Comparison of ENCODE assay signal across 18 mouse cellular contexts in the genomic region with DNA sequence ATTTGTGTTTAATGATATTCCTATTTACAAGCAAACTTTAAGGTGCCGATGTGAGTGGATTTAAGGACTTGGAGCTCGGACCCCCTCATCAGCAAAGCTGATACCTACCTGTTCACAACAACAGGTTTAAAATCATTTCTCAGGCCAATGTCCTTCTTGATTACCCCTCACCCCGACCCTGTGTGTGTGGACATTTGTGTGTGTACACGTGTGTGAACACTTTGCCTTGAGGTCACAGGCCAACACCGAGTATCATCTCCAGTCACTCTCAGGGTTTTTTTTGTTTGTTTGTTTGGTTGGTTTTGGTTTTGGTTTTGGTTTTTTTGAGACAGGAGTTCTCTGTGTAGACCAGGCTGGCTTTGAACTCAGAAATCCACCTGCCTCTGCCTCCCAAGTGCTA.
A peak's percentile ranks its signal among the peaks of the same experiment; 100 is the strongest.
DNase-seq lines count a peak whose midpoint lies in the region; ATAC-seq and TF ChIP-seq lines count a peak whose summit lies in the region.
"Had no signal": no experiment of that assay in that cellular context is flagged by ENCODE, and none has a peak within 500 bp of the region (broad histone marks: within the 10 kb centered on the region; RNA-seq: fewer than 3 reads in every experiment).

No protein-coding gene starts in this region.

- DNase-seq in intestine, embryonic 14.5 days (ENCODE audit: low spot score) = no peak
- no peak for DNase-seq in lung, embryonic 14.5 days
- DNase-seq in lung, adult 2 months = no peak
- DNase-seq in adrenal gland, adult 2 months = no peak
- no peak for DNase-seq in left cerebral cortex, postnatal 14 days (ENCODE audit: low spot score in 2 of 2)
- DNase-seq: adrenal gland, postnatal 36 days; cerebellum, adult 2 months; kidney, adult 11 months; layer of hippocampus, postnatal 36 days had no signal

- H3K4me3 ChIP-seq in intestine, embryonic 14.5 days (ENCODE audit: low read depth, low read length) = no peak overlapping the region
- H3K4me3 ChIP-seq in intestine, embryonic 16.5 days (ENCODE audit: low read length) = no peak overlapping the region
- H3K4me3 ChIP-seq in lung, embryonic 14.5 days (ENCODE audit: low read depth, low read length) = no peak overlapping the region
- H3K4me3 ChIP-seq in lung, adult 2 months (replicated peaks; ENCODE audit: extremely low read depth, low read depth, low read length) = no peak overlapping the region
- H3K4me3 ChIP-seq in embryonic facial prominence, embryonic 15.5 days (replicated peaks) = no peak overlapping the region
- H3K4me3 ChIP-seq: forebrain, embryonic 15.5 days; hindbrain, embryonic 12.5 days; midbrain, embryonic 13.5 days; myocyte; neural tube, embryonic 15.5 days had no signal

- H3K4me1 ChIP-seq in intestine, embryonic 14.5 days (replicated peaks; ENCODE audit: control insufficient read depth, insufficient read depth, low read length) = peaks cover 37% of the 10 kb centered on the region
- peaks cover 46% of the 10 kb centered on the region for H3K4me1 ChIP-seq in intestine, embryonic 16.5 days (ENCODE audit: control insufficient read depth, insufficient read depth, low read length)
- peaks cover 17% of the 10 kb centered on the region for H3K4me1 ChIP-seq in lung, embryonic 14.5 days (ENCODE audit: insufficient read depth)
- H3K4me1 ChIP-seq in lung, adult 2 months (ENCODE audit: control insufficient read depth, insufficient read depth, low read length) = peaks cover 8% of the 10 kb centered on the region; the same call in 1 of the 2 replicates
- H3K4me1 ChIP-seq in embryonic facial prominence, embryonic 15.5 days = peaks cover 36% of the 10 kb centered on the region

- intact Hi-C loops in left cerebral cortex, postnatal 14 days (cut with DNase I) = no loop called here

- H3K36me3 ChIP-seq in intestine, embryonic 14.5 days (ENCODE audit: control insufficient read depth, insufficient read depth, low read length) = no peaks in the 10 kb centered on the region
- no peaks in the 10 kb centered on the region for H3K36me3 ChIP-seq in intestine, embryonic 16.5 days (ENCODE audit: control insufficient read depth, insufficient read depth, low read length)
- H3K36me3 ChIP-seq in lung, embryonic 14.5 days (ENCODE audit: insufficient read depth) = no peaks in the 10 kb centered on the region
- H3K36me3 ChIP-seq in embryonic facial prominence, embryonic 15.5 days = no peaks in the 10 kb centered on the region
- H3K36me3 ChIP-seq: forebrain, embryonic 15.5 days; hindbrain, embryonic 12.5 days; midbrain, embryonic 13.5 days; neural tube, embryonic 15.5 days had no signal

- H3K27me3 ChIP-seq in intestine, embryonic 14.5 days (replicated peaks; ENCODE audit: control insufficient read depth, insufficient read depth, low read length) = no peaks in the 10 kb centered on the region
- H3K27me3 ChIP-seq in intestine, embryonic 16.5 days (replicated peaks; ENCODE audit: control insufficient read depth, insufficient read depth, low read length) = no peaks in the 10 kb centered on the region
- no peaks in the 10 kb centered on the region for H3K27me3 ChIP-seq in lung, embryonic 14.5 days (ENCODE audit: insufficient read depth, low read length)
- H3K27me3 ChIP-seq in embryonic facial prominence, embryonic 15.5 days = no peaks in the 10 kb centered on the region
- H3K27me3 ChIP-seq: forebrain, embryonic 15.5 days; hindbrain, embryonic 12.5 days; midbrain, embryonic 13.5 days; neural tube, embryonic 15.5 days; Patski had no signal

- no peaks in the 10 kb centered on the region for H3K9me3 ChIP-seq in intestine, embryonic 14.5 days (ENCODE audit: control insufficient read depth, low read length)
- no peaks in the 10 kb centered on the region for H3K9me3 ChIP-seq in intestine, embryonic 16.5 days (ENCODE audit: control insufficient read depth, low read length)
- H3K9me3 ChIP-seq in lung, embryonic 14.5 days (ENCODE audit: low read depth, low read length) = no peaks in the 10 kb centered on the region
- no peaks in the 10 kb centered on the region for H3K9me3 ChIP-seq in embryonic facial prominence, embryonic 15.5 days (replicated peaks)
- H3K9me3 ChIP-seq: hindbrain, embryonic 12.5 days; midbrain, embryonic 13.5 days; neural tube, embryonic 15.5 days had no signal

- 69% methylated on average over 5 of the region's 5 CpGs for WGBS in intestine, embryonic 14.5 days
- 75% methylated on average over 5 of the region's 5 CpGs for WGBS in intestine, embryonic 16.5 days
- 60% methylated on average over 5 of the region's 5 CpGs for WGBS in lung, embryonic 14.5 days
- WGBS in lung, adult 2 months = 81% methylated on average over 5 of the region's 5 CpGs
- 79% methylated on average over 5 of the region's 5 CpGs for WGBS in embryonic facial prominence, embryonic 15.5 days

- H3K4me2 ChIP-seq in intestine, embryonic 14.5 days (ENCODE audit: low read length) = no peak overlapping the region
- H3K4me2 ChIP-seq in intestine, embryonic 16.5 days (ENCODE audit: low read depth, low read length) = no peak overlapping the region
- H3K4me2 ChIP-seq in lung, embryonic 14.5 days = no peak overlapping the region
- H3K4me2 ChIP-seq in embryonic facial prominence, embryonic 15.5 days (replicated peaks) = no peak overlapping the region
- H3K4me2 ChIP-seq: forebrain, embryonic 15.5 days; hindbrain, embryonic 12.5 days; midbrain, embryonic 13.5 days had no signal

- H3K27ac ChIP-seq in intestine, embryonic 14.5 days (ENCODE audit: low read depth) = peak overlapping the region; percentile 97
- no peak overlapping the region for H3K27ac ChIP-seq in intestine, embryonic 16.5 days (ENCODE audit: low read length)
- H3K27ac ChIP-seq in lung, embryonic 14.5 days (ENCODE audit: low read depth) = peak overlapping the region; percentile 95; the same call in 1 of the 2 replicates
- peak overlapping the region; percentile 92 for H3K27ac ChIP-seq in embryonic facial prominence, embryonic 15.5 days (replicated peaks)
- H3K27ac ChIP-seq: forebrain, embryonic 15.5 days; macrophage; midbrain, embryonic 13.5 days had no signal

- ATAC-seq in intestine, embryonic 14.5 days (replicated peaks; ENCODE audit: low FRiP score, low TSS enrichment, low read depth) = no peak
- ATAC-seq in intestine, embryonic 16.5 days = no peak
- no peak for ATAC-seq in lung, embryonic 14.5 days (ENCODE audit: insufficient read depth)
- no peak for ATAC-seq in embryonic facial prominence, embryonic 15.5 days (ENCODE audit: insufficient number of reproducible peaks, low FRiP score, low TSS enrichment, low read depth)
- ATAC-seq: forebrain, embryonic 15.5 days; midbrain, embryonic 13.5 days had no signal

- no peak overlapping the region for H3K9ac ChIP-seq in intestine, embryonic 14.5 days (ENCODE audit: low read length)
- H3K9ac ChIP-seq in intestine, embryonic 16.5 days (ENCODE audit: low read depth, low read length) = no peak overlapping the region
- no peak overlapping the region for H3K9ac ChIP-seq in lung, embryonic 14.5 days
- H3K9ac ChIP-seq in embryonic facial prominence, embryonic 15.5 days = no peak overlapping the region
- H3K9ac ChIP-seq: forebrain, embryonic 15.5 days; hindbrain, embryonic 12.5 days; midbrain, embryonic 13.5 days; neural tube, embryonic 15.5 days had no signal

- no peak for TF ChIP-seq POLR2A in lung, adult 2 months (IDR thresholded peaks at IDR 0.05; ENCODE audit: borderline replicate concordance, extremely low read depth, low read depth, low read length)

- no peak for TF ChIP-seq CTCF in lung, embryonic 14.5 days (IDR thresholded peaks at IDR 0.05; ENCODE audit: low read depth)
- TF ChIP-seq CTCF in lung, adult 2 months (IDR thresholded peaks at IDR 0.05; ENCODE audit: insufficient read depth, low read length) = no peak
